Mouse (Mus musculus) thymus, adult 2 months (tissue): Measurements from ENCODE around the gene Ang4. TPM values are rescaled to one million over a fixed set of nuclear protein-coding genes. Genes with fewer than 3 reads are reported as not detected.

Experiments
- DNase-seq: peaks from one replicate; pipeline ENCODE4 v3.0.0; 2021
- H3K27ac ChIP-seq: fragments of 200-500 bp; 2 replicates; pipeline ENCODE4 v1.5.1; 2012; ENCODE audit warnings: low read length, control low read depth; ENCODE audit not compliant: control insufficient read depth, insufficient read depth
- H3K27me3 ChIP-seq: fragments of 200-500 bp; 2 replicates; pipeline ENCODE4 v1.6.1; 2012; ENCODE audit warnings: mild to moderate bottlenecking, low read length, moderate library complexity, mixed read lengths; ENCODE audit not compliant: control insufficient read depth, insufficient read depth
- H3K36me3 ChIP-seq: fragments of 200-500 bp; 2 replicates; pipeline ENCODE4 v1.6.1; 2012; ENCODE audit warnings: mild to moderate bottlenecking, low read length, moderate library complexity; ENCODE audit not compliant: control insufficient read depth, insufficient read depth
- H3K4me1 ChIP-seq: fragments of 200-500 bp; replicated peaks from 2 replicates; pipeline ENCODE4 v1.6.1; 2012; ENCODE audit warnings: low read length; ENCODE audit not compliant: control insufficient read depth, insufficient read depth
- H3K4me3 ChIP-seq: fragments of 200-500 bp; 2 replicates; pipeline ENCODE4 v1.5.1; 2012; ENCODE audit warnings: mild to moderate bottlenecking, low read length, control low read depth, moderate library complexity; ENCODE audit not compliant: control insufficient read depth, insufficient read depth
- CTCF ChIP-seq: fragments of 200-500 bp; IDR thresholded peaks from 2 replicates; pipeline ENCODE4 v1.5.1; 2012; ENCODE audit warnings: mild to moderate bottlenecking, control low read depth, low read length, moderate library complexity, borderline replicate concordance; ENCODE audit not compliant: control insufficient read depth, poor library complexity, insufficient read depth; ENCODE audit errors: extremely low read depth
- POLR2A ChIP-seq: fragments of 200-500 bp; IDR thresholded peaks from 2 replicates; pipeline ENCODE4 v1.6.1; 2012; ENCODE audit warnings: mild to moderate bottlenecking, low read length, control low read depth, moderate library complexity; ENCODE audit not compliant: control insufficient read depth, poor library complexity, insufficient read depth; ENCODE audit errors: extremely low read depth
- WGBS: fragments of 180-500 bp; shearing (Covaris S2); methylation state at CpG from one replicate; pipeline ENCODE4 v1.1.7; 2018; 5-methylcytosine and 5-hydroxymethylcytosine counted together
- polyA plus RNA-seq: library from polyadenylated mRNA; depleted of rRNA; stranded (reverse); fragments of >200 nt; gene quantifications from 2 replicates; pipeline ENCODE4 v1.2.3, GENCODE M21; 2012; rRNA removed

Gene Ang4
- polyA plus RNA-seq, 1 experiment = 2.1 TPM

- Histone ChIP-seq H3K36me3 (no peaks in the 10 kb centered on the region), H3K27ac (no peak overlapping the region), H3K4me1 (no peaks in the 10 kb centered on the region), H3K4me3 (no peak overlapping the region), H3K27me3 (no peaks in the 10 kb centered on the region)
- no peak for TF ChIP-seq CTCF
- TF ChIP-seq POLR2A = no peak
- DNase-seq = no peak
- WGBS = 85% methylated on average over 2 of the region's 2 CpGs
These were observed 17.4 kb downstream of the Ang4 start for GRCm38 (mm10) chr14:51755944-51756343.

- DNase-seq = no peak
- Histone ChIP-seq H3K27me3 (peaks cover 2% of the 10 kb centered on the region; the same call in 1 of the 2 replicates), H3K27ac (no peak overlapping the region), H3K4me1 (no peaks in the 10 kb centered on the region), H3K36me3 (no peaks in the 10 kb centered on the region), H3K4me3 (no peak overlapping the region)
- 3% methylated on average over 42 of the region's 42 CpGs for WGBS
- TF ChIP-seq CTCF = no peak
- TF ChIP-seq POLR2A = no peak
These were observed 32.8 kb downstream of the Ang4 start for GRCm38 (mm10) chr14:51740347-51741170.

- 9% methylated on average over 24 of the region's 24 CpGs for WGBS
- no peak for DNase-seq
- Histone ChIP-seq H3K27me3 (peaks cover 2% of the 10 kb centered on the region; the same call in 1 of the 2 replicates), H3K4me3 (no peak overlapping the region), H3K4me1 (no peaks in the 10 kb centered on the region), H3K27ac (no peak overlapping the region), H3K36me3 (no peaks in the 10 kb centered on the region)
- TF ChIP-seq CTCF = no peak
- TF ChIP-seq POLR2A = no peak
These were observed 34.0 kb downstream of the Ang4 start for GRCm38 (mm10) chr14:51739150-51739993.

DNA sequence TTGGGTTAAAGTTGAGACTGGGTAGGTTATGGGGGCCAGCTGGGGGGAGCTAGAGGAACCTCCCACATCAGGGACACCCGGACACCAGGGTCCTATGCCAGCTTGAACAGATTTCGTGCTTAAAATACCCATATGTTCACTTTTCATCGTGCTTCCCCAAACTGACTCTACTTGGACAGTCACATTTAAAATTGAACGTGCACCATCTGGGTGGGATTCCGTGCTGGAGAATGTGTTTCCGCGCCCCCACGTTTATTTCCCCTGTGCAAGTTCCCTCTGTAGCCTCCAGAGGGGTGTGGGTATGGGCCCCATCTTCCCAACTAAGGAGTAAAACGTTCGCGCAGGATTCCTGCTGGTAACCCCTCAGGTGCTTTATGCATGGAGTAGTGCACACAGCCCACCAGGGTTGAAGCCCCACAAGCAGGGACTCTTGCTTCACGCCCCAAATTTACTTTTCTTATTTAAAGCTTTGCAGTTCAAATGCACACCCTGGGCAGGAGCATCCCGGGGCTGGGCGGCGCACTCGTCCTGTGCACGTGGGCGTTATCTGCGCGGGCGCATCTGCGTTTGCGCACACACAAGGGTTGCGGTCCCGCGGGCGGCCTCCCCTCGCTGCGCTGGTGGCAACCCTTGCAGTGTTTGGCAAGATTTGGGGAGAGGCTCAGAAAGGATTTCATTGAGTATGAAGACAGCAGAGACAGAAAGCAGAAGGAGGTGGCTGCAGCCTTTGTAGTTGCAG, 34.8 kb downstream of the Ang4 start:
- Histone ChIP-seq H3K27me3 (peaks cover 2% of the 10 kb centered on the region; the same call in 1 of the 2 replicates), H3K27ac (no peak overlapping the region), H3K4me3 (no peak overlapping the region), H3K4me1 (no peaks in the 10 kb centered on the region), H3K36me3 (no peaks in the 10 kb centered on the region)
- DNase-seq = no peak
- TF ChIP-seq POLR2A = no peak
- TF ChIP-seq CTCF = no peak
- 4% methylated on average over 29 of the region's 29 CpGs for WGBS

GRCm38 (mm10) chr14:51737967-51738366, 35.4 kb downstream of the Ang4 start:
- no peaks in the 10 kb centered on the region for H3K36me3 ChIP-seq
- H3K4me1 ChIP-seq = no peaks in the 10 kb centered on the region
- H3K27me3 ChIP-seq = peaks cover 2% of the 10 kb centered on the region; the same call in 1 of the 2 replicates
- 39% methylated on average over 12 of the region's 12 CpGs for WGBS
- no peak for DNase-seq
- no peak overlapping the region for H3K27ac ChIP-seq
- no peak overlapping the region for H3K4me3 ChIP-seq
- TF ChIP-seq POLR2A = no peak
- no peak for TF ChIP-seq CTCF

DNA sequence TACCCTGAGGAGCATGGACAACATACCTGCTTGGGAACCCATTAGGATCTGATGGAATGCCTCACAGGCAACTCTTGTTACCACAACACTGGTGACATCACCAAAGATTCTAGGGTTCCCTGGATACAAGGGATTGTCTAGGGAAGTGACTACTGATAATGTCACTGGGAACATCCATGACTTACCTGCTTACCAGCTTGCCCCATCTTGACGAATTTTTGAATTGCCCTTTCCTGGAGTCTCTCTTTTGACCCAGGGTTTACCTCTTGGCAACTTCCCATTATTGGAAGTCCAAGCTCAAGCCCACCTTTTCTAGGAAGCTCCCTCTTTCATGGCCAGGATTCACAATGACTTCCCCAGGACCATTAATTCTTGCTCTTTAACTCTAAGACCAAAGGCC, 56.3 kb downstream of the Ang4 start, which contains the start of gene Gm5800:
Gene Gm5800, minus strand, starts transcription at position 101 of the 400 bp plus-strand sequence.
- 75% methylated on average over 1 of the region's 1 CpGs for WGBS
- Histone ChIP-seq H3K4me3 (no peak within 1 kb of the TSS), H3K27me3 (no peaks in the 10 kb centered on the region), H3K4me1 (no peaks in the 10 kb centered on the region), H3K36me3 (no peaks in the 10 kb centered on the region), H3K27ac (no peak within 1 kb of the TSS)
- no peak for DNase-seq
- TF ChIP-seq CTCF = no peak
- no peak for TF ChIP-seq POLR2A

Other genes starting within 250 kb of the Ang4 start
- gene Gm5622, start 220.8 kb downstream of the Ang4 start, polyA plus RNA-seq = not detected in 2 replicates
- gene Gm17175, start 199.5 kb downstream of the Ang4 start, polyA plus RNA-seq = not detected in 2 replicates
- gene Gm17174, start 181.5 kb downstream of the Ang4 start, polyA plus RNA-seq = not detected in 2 replicates
- gene Gm17078, start 162.3 kb downstream of the Ang4 start, polyA plus RNA-seq = not detected in 2 replicates
- gene Gm4181, start 137.9 kb downstream of the Ang4 start, polyA plus RNA-seq = not detected in 2 replicates
- not detected in 2 replicates for gene Gm17079, start 78.1 kb downstream of the Ang4 start, polyA plus RNA-seq
- gene Gm5800, start 56.4 kb downstream of the Ang4 start, polyA plus RNA-seq = not detected in 2 replicates
- gene AY358078, start 26.5 kb upstream of the Ang4 start, polyA plus RNA-seq = not detected in 2 replicates
- gene Ear6, start 80.1 kb upstream of the Ang4 start, polyA plus RNA-seq = 0.82 and 1.8 TPM in 2 replicates
- 50.4 and 56.7 TPM in 2 replicates for gene Mettl17, start 111.3 kb upstream of the Ang4 start, polyA plus RNA-seq
- 0.84 and 1.5 TPM in 2 replicates for gene Slc39a2, start 119.3 kb upstream of the Ang4 start, polyA plus RNA-seq
- 85.1 and 178 TPM in 2 replicates for gene Ndrg2, start 140.6 kb upstream of the Ang4 start, polyA plus RNA-seq
- gene Tppp2, start 144.8 kb upstream of the Ang4 start, polyA plus RNA-seq = not detected in 2 replicates
- not detected in 2 replicates for gene Rnase13, start 149.2 kb upstream of the Ang4 start, polyA plus RNA-seq
- 55.2 and 62.3 TPM in 2 replicates for gene Arhgef40, start 211.1 kb upstream of the Ang4 start, polyA plus RNA-seq
- gene Tmem253, start 242.1 kb upstream of the Ang4 start, polyA plus RNA-seq = 2.9 TPM in 2 replicates
- gene Zfp219, start 247.1 kb upstream of the Ang4 start, polyA plus RNA-seq = 253 and 269 TPM in 2 replicates